Mouse (Mus musculus) hindlimb bud, embryonic 11.5 days (tissue): ENCODE measurements around the gene Apob.
"Not testable (repeated sequence)": the region's sequence is repeated elsewhere in the genome, so short reads cannot be mapped to it uniquely, and the experiment has no call there.

ENCODE experiments used
- DNase-seq: peaks from one replicate; pipeline ENCODE4 v3.0.0-alpha.2; 2012; ENCODE audit warnings: low read depth, low spot score; ENCODE audit errors: extremely low spot score

Apob gene

DNA sequence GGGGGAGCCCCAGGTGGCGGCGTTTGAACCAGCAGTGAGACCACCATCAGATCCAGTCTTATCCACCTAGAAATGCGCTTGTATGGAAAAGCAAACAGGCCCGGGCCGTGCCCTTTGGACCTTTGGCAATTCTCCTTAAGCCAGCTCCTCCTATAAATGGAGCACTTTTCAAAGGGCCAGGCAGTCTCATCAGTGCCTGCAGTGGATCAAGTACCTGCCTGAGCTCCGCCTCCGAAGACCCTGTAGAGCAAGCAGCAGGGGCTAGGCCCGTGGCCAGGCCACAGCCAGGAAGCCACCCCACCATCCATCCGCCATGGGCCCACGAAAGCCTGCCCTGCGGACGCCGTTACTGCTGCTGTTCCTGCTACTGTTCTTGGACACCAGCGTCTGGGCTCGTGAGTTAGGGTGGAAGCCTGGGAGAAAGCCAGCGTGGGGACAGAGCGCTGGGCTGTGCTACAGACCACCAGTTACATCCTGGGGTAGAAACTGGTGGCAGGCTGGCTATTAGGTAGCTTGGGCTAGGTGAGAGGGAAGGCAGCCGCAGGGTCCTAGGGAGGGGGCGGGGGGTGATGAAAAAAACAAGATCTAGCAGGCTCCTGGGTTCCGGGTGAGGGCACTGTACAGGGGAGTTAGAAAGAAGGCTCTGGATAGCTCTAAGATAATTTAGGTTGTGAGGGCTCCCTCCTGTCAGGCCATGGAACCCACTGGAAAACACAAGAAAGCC is at the start of gene Apob:
Gene Apob, plus strand, starts transcription at position 183 of the 724 bp plus-strand sequence.
- no peak for DNase-seq

DNA sequence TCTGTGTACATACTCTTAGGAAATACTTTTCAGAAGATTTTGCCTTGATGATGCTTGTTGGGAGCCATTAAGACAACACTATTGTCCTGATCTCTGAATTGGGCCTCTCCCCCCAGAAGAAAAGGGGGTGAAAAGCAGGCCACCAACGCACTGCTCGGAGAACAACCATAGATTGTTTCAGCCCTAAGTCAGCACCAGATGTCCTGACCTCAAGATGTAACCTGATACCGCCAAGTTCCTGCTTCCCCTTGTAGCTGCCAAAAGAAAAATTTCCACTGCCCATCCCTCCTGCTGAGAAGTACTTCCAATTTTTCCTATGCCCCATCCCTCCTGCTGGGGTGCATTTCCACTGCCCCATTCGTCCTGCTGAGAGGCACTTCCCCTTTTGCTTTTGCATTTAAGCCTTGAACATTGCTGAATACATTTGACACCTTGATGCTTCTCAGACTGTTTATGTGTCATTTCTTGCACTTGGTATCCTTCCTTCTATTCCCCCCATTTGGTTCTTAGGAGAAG is 45.0 kb upstream of the Apob start:
- DNase-seq: no peak

DNA sequence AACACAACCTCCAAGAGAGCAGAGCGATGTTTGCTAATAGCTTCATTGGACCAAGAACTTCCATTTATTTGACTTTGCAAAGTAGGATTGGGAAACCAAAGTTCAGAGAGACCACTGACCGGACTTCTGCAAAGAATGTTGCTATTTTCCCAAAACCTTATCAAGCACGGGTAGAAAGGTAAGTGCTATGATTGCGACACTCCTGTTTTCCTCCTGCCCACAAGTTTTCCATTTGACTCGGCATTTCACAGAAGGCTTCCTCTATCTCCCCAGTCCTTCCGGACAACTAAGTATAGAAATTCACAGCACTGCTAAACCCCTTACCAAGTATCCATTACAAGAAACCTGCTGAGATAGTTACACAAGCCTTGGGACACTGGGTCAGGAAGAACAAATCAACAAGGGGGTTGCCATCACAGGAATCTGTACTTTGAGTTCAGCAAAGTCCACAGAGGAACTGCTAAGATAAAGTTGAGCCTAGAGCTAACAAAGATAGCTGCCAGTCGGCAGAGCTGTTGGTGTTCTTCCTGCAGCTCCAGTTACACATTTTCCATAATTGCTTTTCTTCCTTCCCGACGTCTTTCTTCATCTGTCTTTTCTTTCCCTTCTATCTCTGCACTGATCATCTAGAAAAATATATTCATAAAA is 27.2 kb upstream of the Apob start:
- DNase-seq: no peak

- no peak for DNase-seq
These were observed 18.6 kb upstream of the Apob start for GRCm38 (mm10) chr12:7958851-7959250.

- DNase-seq: no peak
These were observed 18.0 kb upstream of the Apob start for GRCm38 (mm10) chr12:7959310-7959918.

GRCm38 (mm10) chr12:7962314-7962927 is 15.0 kb upstream of the Apob start:
- DNase-seq: no peak

- DNase-seq: no peak
These were observed 10.2 kb upstream of the Apob start for GRCm38 (mm10) chr12:7967221-7967620.

DNA sequence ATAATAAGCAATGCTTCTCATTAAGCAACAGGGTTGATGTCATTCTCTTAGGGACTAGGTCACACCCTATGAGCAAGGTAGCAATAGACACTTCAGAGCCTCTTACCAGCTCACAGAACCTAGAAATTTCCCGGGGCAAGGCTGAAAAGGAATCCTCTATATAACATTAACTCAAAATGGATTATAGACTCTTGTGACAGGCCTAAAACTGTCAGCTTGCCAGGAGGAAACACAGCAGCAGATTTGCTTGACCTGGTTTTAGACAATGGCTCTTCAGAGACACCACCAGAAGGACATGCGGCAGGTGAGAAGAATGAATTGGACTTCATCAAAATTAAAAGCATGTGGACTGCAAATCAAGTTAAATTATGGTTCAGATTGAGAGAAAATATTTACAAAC is 7.1 kb upstream of the Apob start:
- no peak for DNase-seq

DNA sequence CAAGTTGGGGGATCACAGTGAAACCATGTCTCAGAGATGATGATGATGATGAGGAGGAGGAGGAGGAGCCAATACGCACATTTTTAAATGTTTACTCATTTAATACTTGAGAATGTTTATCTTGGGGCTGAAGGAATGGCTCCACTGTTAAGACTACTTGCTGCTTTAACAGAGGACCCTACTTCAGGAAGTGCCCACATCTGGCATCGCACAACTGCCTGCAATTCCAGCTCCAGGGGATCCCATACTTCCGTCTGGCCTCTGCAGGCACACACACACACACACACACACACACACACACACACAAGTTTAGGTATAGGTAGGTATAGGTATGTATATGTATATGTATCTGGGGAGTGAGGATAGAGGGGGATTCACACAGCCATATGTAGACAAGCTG is 6.6 kb upstream of the Apob start:
- DNase-seq: no peak

DNA sequence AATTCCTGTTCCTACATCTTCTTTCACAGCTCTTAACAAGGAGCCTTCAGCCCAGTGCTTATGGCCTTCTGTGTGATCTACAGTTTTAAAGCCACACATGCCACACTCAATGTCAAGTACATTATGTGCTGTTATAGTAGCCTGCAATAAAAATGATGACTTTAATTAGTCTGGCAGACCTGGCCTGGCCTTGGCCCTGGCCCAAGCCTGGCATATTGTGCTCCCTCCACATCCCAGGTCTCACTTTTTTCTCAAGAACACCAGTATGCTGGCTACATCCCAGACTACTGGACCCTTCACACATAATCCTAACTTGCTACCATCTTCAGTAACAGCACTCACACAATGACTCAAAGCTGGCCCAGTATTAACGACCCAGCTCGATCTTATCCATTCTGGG is 5.7 kb upstream of the Apob start:
- no peak for DNase-seq

DNA sequence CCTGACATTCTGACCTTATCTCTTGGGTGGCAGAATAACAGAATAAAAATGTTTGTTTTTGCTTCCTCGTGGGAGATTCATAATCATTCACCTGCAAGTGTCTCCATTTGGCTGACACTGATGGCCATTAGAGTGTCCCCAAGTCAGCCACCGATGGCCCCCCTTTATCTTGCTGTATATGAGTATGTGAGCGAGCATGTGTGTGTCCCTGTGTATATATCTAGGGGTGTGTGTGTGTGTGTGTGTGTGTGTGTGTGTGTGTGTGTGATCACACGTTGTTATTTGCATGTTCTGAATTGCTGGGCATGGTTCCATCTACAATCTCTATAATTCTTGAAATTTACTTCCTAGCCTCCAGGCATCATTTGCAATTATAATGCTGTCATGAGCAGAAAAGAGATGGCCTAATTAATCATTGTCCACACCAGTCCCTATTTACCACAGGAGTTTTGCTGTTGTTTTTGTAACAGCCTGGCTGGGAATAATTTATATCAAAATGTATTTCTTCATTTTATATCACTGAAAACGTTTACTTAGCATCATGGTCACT is 3.6 kb upstream of the Apob start:
- no peak for DNase-seq

- peak; percentile 49 for DNase-seq
These were observed 889 bp downstream of the Apob start for GRCm38 (mm10) chr12:7978190-7978884.

GRCm38 (mm10) chr12:7984411-7984810 is 7.0 kb downstream of the Apob start:
- no peak for DNase-seq

DNA sequence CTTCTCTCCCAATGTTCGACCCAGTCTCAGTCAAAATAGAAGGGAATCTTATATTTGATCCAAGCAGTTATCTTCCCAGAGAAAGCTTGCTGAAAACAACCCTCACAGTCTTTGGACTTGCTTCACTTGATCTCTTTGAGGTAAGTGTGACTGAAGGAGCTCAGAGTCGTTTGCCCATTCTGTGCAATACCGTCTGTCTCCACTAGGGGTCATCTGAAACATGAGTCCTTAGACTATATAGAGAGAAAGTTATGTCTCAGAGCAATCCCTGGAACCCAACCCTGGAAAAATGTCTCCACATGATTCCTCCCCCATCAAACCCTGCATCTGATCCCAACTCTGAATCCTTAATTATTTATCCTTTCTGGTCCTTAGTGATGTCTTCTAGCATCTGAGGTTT is 13.4 kb downstream of the Apob start:
- peak; percentile 73 for DNase-seq

- DNase-seq: no peak
These were observed 14.1 kb downstream of the Apob start for GRCm38 (mm10) chr12:7991570-7991969.

DNA sequence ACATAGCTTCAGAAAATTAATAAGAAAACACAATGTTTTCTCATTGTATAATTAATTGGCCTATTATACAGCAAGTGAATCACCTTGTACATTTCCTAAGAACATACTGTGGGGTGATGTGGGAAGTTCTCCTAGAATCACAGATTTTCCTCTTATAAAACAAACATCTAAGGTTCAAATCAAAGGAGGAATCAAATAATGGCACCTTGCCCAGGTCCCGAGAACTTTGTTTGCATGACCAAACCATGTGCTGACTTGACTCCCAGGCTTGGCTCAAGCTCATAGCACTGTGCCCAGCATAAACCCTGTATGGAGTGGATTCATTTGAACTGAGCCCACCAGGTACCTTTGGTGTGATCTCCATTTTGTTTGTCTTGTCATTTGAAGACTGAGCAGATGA is 43.5 kb downstream of the Apob start:
- no peak for DNase-seq

- no peak for DNase-seq
These were observed 52.1 kb downstream of the Apob start for GRCm38 (mm10) chr12:8029520-8029919.

GRCm38 (mm10) chr12:8030057-8030456 is 52.6 kb downstream of the Apob start:
- DNase-seq: no peak

DNA sequence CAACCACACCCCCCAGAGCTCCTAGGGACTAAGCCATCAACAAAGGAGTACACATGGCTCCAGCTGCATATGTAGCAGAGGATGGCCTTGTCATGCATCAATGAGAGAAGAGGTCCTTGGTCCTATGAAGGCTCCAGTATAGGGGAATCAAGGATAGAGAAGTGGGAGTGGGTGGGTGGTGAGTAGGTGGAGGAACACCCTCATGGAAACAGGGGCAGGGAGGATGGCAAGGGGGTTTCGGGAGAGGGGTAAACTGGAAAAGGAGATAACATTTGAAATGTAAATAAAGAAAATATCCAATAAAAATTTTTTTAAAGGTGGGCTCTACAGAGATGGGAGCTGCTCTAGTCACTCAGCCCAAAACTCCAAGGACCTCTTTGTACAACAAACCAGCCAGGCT is 53.7 kb downstream of the Apob start:
- DNase-seq: not testable (repeated sequence)

DNA sequence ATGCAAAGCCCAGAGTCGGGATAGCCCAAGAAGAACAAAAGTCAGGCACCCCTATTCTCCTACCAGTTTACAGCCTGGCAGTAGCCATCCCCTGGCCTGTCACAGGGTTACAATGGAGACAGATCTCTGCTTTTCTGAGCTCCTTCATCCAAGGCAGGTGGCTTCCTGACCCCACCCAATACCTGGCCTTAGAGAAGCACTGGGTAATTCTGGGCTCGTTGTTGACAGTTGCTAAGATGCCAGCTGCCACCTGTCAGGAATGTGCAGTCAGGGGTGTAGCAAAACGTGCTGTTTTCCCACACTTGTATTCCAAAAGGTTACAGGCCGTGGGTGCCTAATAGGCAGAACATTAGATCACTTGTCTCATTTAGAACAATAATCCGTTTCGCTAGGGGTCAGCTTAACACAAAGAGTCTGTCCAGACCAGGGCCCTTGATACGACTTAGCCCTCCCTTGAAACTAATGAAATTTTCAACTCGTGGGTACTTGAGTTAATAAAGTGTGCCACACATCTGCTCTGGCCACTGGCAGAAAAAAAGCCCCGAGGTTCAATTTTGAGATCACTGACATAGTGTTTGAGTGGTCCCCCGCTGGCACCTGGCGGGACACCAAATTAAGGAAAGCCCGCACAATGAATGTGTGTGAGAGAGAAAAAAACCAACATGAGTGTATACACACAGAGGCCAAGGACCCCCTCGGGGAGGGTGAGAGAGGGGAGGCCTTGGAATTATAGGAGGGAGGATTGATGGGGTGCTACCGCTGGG is 54.3 kb downstream of the Apob start:
- DNase-seq: peak; percentile 31
